Mouse (Mus musculus) hindbrain, embryonic 15.5 days (tissue): ENCODE data around the gene Spdye4a. TPM values are rescaled to one million over a fixed set of nuclear protein-coding genes. Genes with fewer than 3 reads are reported as not detected.

ENCODE experiments used
- ATAC-seq: fragments of 200-750 bp; cut with Nextera tagmentation; 2 replicates; pipeline ENCODE4 v1.8.0; 2017; ENCODE audit warnings: low read depth, moderate number of reproducible peaks, moderate TSS enrichment; ENCODE audit not compliant: low FRiP score
- H3K27ac ChIP-seq: fragments of 300-500 bp; sonication (generic); replicated peaks from 2 replicates; pipeline ENCODE4 v1.5.1; 2015; ENCODE audit warnings: mild to moderate bottlenecking, inconsistent platforms
- H3K27me3 ChIP-seq: fragments of 300-500 bp; sonication (generic); 2 replicates; pipeline ENCODE4 v1.6.1; 2015; ENCODE audit warnings: control low read depth, inconsistent platforms
- H3K36me3 ChIP-seq: fragments of 300-500 bp; sonication (generic); 2 replicates; pipeline ENCODE4 v1.6.1; 2015; ENCODE audit warnings: control low read depth, inconsistent platforms
- H3K4me1 ChIP-seq: fragments of 300-500 bp; sonication (generic); replicated peaks from 2 replicates; pipeline ENCODE4 v1.6.1; 2015; ENCODE audit warnings: control low read depth, inconsistent platforms
- H3K4me2 ChIP-seq: fragments of 300-500 bp; sonication (generic); 2 replicates; pipeline ENCODE4 v1.6.1; 2015; ENCODE audit warnings: moderate library complexity, mild to moderate bottlenecking, inconsistent platforms
- H3K4me3 ChIP-seq: fragments of 300-500 bp; sonication (generic); 2 replicates; pipeline ENCODE4 v1.5.1; 2015; ENCODE audit warnings: mild to moderate bottlenecking, inconsistent platforms
- H3K9ac ChIP-seq: fragments of 300-500 bp; sonication (generic); 2 replicates; pipeline ENCODE4 v1.6.1; 2015; ENCODE audit warnings: inconsistent platforms
- H3K9me3 ChIP-seq: fragments of 300-500 bp; sonication (generic); 2 replicates; pipeline ENCODE4 v1.6.1; 2016; ENCODE audit warnings: control low read depth, inconsistent platforms
- WGBS: fragments of 180-500 bp; shearing (Covaris S2); methylation state at CpG from one replicate; pipeline ENCODE4 v1.1.7; 2015; 5-methylcytosine and 5-hydroxymethylcytosine counted together
- polyA plus RNA-seq: library from polyadenylated mRNA; unstranded; fragments of >200 nt; fragmentation: Nextera tagmentation; extraction: Ambion mirVana; gene quantifications from 2 replicates; pipeline ENCODE4 v1.2.1, GENCODE M21; 2015

Gene Spdye4a
- polyA plus RNA-seq, 1 experiment from 2014 or later: not detected

GRCm38 (mm10) chr5:143255802-143256201, 29.1 kb upstream of the Spdye4a start:
- H3K4me2 ChIP-seq: no peak overlapping the region
- H3K27ac ChIP-seq: no peak overlapping the region
- WGBS: 89% methylated on average over 5 of the region's 5 CpGs
- H3K4me1 ChIP-seq: peaks cover 11% of the 10 kb centered on the region
- H3K36me3 ChIP-seq: peaks cover 49% of the 10 kb centered on the region
- H3K9ac ChIP-seq: no peak overlapping the region
- no peak overlapping the region for H3K4me3 ChIP-seq
- H3K27me3 ChIP-seq: peaks cover 29% of the 10 kb centered on the region
- no peak for ATAC-seq
- no peaks in the 10 kb centered on the region for H3K9me3 ChIP-seq

GRCm38 (mm10) chr5:143255131-143255519, 28.4 kb upstream of the Spdye4a start:
- H3K36me3 ChIP-seq: peaks cover 42% of the 10 kb centered on the region
- H3K4me2 ChIP-seq: no peak overlapping the region
- H3K4me3 ChIP-seq: no peak overlapping the region
- 35% methylated on average over 24 of the region's 24 CpGs for WGBS
- ATAC-seq: no peak
- no peaks in the 10 kb centered on the region for H3K9me3 ChIP-seq
- H3K9ac ChIP-seq: no peak overlapping the region
- no peak overlapping the region for H3K27ac ChIP-seq
- peaks cover 11% of the 10 kb centered on the region for H3K4me1 ChIP-seq
- peaks cover 29% of the 10 kb centered on the region for H3K27me3 ChIP-seq

- Histone ChIP-seq H3K4me1 (peaks cover 11% of the 10 kb centered on the region), H3K27me3 (peaks cover 29% of the 10 kb centered on the region), H3K4me3 (no peak overlapping the region), H3K9ac (no peak overlapping the region), H3K27ac (no peak overlapping the region), H3K9me3 (no peaks in the 10 kb centered on the region), H3K36me3 (peaks cover 38% of the 10 kb centered on the region), H3K4me2 (0 out of 2 replicates have a peak overlapping the region, but pooled peaks have one; percentile 50)
- WGBS: 21% methylated on average over 66 of the region's 66 CpGs
- no peak for ATAC-seq
These were observed 27.9 kb upstream of the Spdye4a start for GRCm38 (mm10) chr5:143254487-143255130.

GRCm38 (mm10) chr5:143253881-143254486, 27.3 kb upstream of the Spdye4a start:
- peaks cover 11% of the 10 kb centered on the region for H3K4me1 ChIP-seq
- 8% methylated on average over 77 of the region's 81 CpGs for WGBS
- no peak overlapping the region for H3K9ac ChIP-seq
- H3K27ac ChIP-seq: no peak overlapping the region; the same call in 1 of the 2 replicates
- H3K9me3 ChIP-seq: no peaks in the 10 kb centered on the region
- H3K4me2 ChIP-seq: peak overlapping the region; percentile 50
- peak overlapping the region; percentile 23 for H3K4me3 ChIP-seq
- peaks cover 35% of the 10 kb centered on the region for H3K36me3 ChIP-seq
- ATAC-seq: no peak
- peaks cover 29% of the 10 kb centered on the region for H3K27me3 ChIP-seq

- peaks cover 11% of the 10 kb centered on the region for H3K4me1 ChIP-seq
- peak overlapping the region; percentile 50 for H3K4me2 ChIP-seq
- no peak for ATAC-seq
- peak overlapping the region; percentile 23 for H3K4me3 ChIP-seq
- H3K27ac ChIP-seq: no peak overlapping the region
- peaks cover 26% of the 10 kb centered on the region for H3K27me3 ChIP-seq
- no peaks in the 10 kb centered on the region for H3K9me3 ChIP-seq
- H3K36me3 ChIP-seq: peaks cover 36% of the 10 kb centered on the region
- 9% methylated on average over 92 of the region's 103 CpGs for WGBS
- H3K9ac ChIP-seq: no peak overlapping the region
These were observed 26.6 kb upstream of the Spdye4a start for GRCm38 (mm10) chr5:143253186-143253880.

- no peak overlapping the region for H3K4me2 ChIP-seq
- H3K9ac ChIP-seq: no peak overlapping the region
- H3K4me3 ChIP-seq: no peak overlapping the region
- no peak overlapping the region for H3K27ac ChIP-seq
- H3K27me3 ChIP-seq: peaks cover 21% of the 10 kb centered on the region
- H3K9me3 ChIP-seq: no peaks in the 10 kb centered on the region
- H3K4me1 ChIP-seq: peaks cover 11% of the 10 kb centered on the region
- ATAC-seq: no peak
- H3K36me3 ChIP-seq: peaks cover 37% of the 10 kb centered on the region
- 41% methylated on average over 18 of the region's 18 CpGs for WGBS
These were observed 26.1 kb upstream of the Spdye4a start for GRCm38 (mm10) chr5:143252791-143253185.

GRCm38 (mm10) chr5:143252039-143252438, 25.3 kb upstream of the Spdye4a start:
- Histone ChIP-seq H3K9me3 (no peaks in the 10 kb centered on the region), H3K9ac (no peak overlapping the region), H3K27me3 (peaks cover 14% of the 10 kb centered on the region), H3K4me1 (peaks cover 11% of the 10 kb centered on the region), H3K27ac (no peak overlapping the region), H3K4me3 (no peak overlapping the region), H3K36me3 (peaks cover 44% of the 10 kb centered on the region), H3K4me2 (no peak overlapping the region)
- 54% methylated on average over 6 of the region's 6 CpGs for WGBS
- ATAC-seq: peak; percentile 9; the same call in 1 of the 2 replicates

- peaks cover 83% of the 10 kb centered on the region for H3K36me3 ChIP-seq
- no peaks in the 10 kb centered on the region for H3K4me1 ChIP-seq
- H3K27me3 ChIP-seq: no peaks in the 10 kb centered on the region
- no peaks in the 10 kb centered on the region for H3K9me3 ChIP-seq
- no peak overlapping the region for H3K27ac ChIP-seq
- no peak overlapping the region for H3K4me3 ChIP-seq
- ATAC-seq: no peak
- WGBS: 96% methylated on average over 26 of the region's 26 CpGs
- no peak overlapping the region for H3K4me2 ChIP-seq
- H3K9ac ChIP-seq: no peak overlapping the region
These were observed 18.2 kb upstream of the Spdye4a start for GRCm38 (mm10) chr5:143244926-143245325.

- Histone ChIP-seq H3K36me3 (peaks cover 29% of the 10 kb centered on the region), H3K4me1 (peaks cover 29% of the 10 kb centered on the region), H3K27ac (no peak overlapping the region), H3K9me3 (no peaks in the 10 kb centered on the region), H3K4me2 (peak overlapping the region; percentile 90), H3K9ac (peak overlapping the region; percentile 97), H3K27me3 (no peaks in the 10 kb centered on the region), H3K4me3 (peak overlapping the region; percentile 98)
- no peak for ATAC-seq
- WGBS: 42% methylated on average over 9 of the region's 9 CpGs
These were observed 9.3 kb upstream of the Spdye4a start for GRCm38 (mm10) chr5:143236036-143236435.

GRCm38 (mm10) chr5:143235028-143235693, 8.5 kb upstream of the Spdye4a start, which contains the start of gene Zfp12:
Gene Zfp12, plus strand, starts transcription at chr5:143235163.
- peak; percentile 98 for ATAC-seq
- Histone ChIP-seq H3K9ac (peak within 1 kb of the TSS; percentile 97), H3K4me1 (peaks cover 29% of the 10 kb centered on the region), H3K4me3 (peak within 1 kb of the TSS; percentile 98), H3K4me2 (peak within 1 kb of the TSS; percentile 90), H3K27me3 (no peaks in the 10 kb centered on the region), H3K36me3 (peaks cover 20% of the 10 kb centered on the region), H3K27ac (peak within 1 kb of the TSS; percentile 99), H3K9me3 (no peaks in the 10 kb centered on the region)
- 0% methylated on average over 58 of the region's 58 CpGs for WGBS

- ATAC-seq: no peak
- Histone ChIP-seq H3K4me1 (no peaks in the 10 kb centered on the region), H3K9me3 (no peaks in the 10 kb centered on the region), H3K27ac (no peak overlapping the region), H3K36me3 (no peaks in the 10 kb centered on the region), H3K4me3 (no peak overlapping the region), H3K4me2 (no peak overlapping the region), H3K27me3 (no peaks in the 10 kb centered on the region), H3K9ac (no peak overlapping the region)
- 83% methylated on average over 1 of the region's 1 CpGs for whole genome bisulfite sequencing
These were observed 4.4 kb downstream of the Spdye4a start for GRCm38 (mm10) chr5:143222287-143222686.

- no peak for ATAC-seq
These were observed 5.7 kb downstream of the Spdye4a start for GRCm38 (mm10) chr5:143220996-143221395.

More at GRCm38 (mm10) chr5:143220996-143221395, 5.7 kb downstream of the Spdye4a start:
- H3K4me2 ChIP-seq: no peak overlapping the region
- H3K27me3 ChIP-seq: no peaks in the 10 kb centered on the region
- H3K9me3 ChIP-seq: no peaks in the 10 kb centered on the region
- no peaks in the 10 kb centered on the region for H3K4me1 ChIP-seq
- H3K27ac ChIP-seq: no peak overlapping the region
- H3K4me3 ChIP-seq: no peak overlapping the region
- WGBS: 87% methylated on average over 5 of the region's 5 CpGs
- no peak overlapping the region for H3K9ac ChIP-seq
- no peaks in the 10 kb centered on the region for H3K36me3 ChIP-seq
